Mouse (Mus musculus) cortical plate, adult 2 months (tissue): ENCODE measurements around the gene Stx4a. TPM values are rescaled to one million over a fixed set of nuclear protein-coding genes. Genes with fewer than 3 reads are reported as not detected.
A peak's percentile ranks its signal among the peaks of the same experiment; 100 is the strongest.

Source experiments
- H3K27ac ChIP-seq: fragments of 200-500 bp; 2 replicates; pipeline ENCODE4 v1.5.1; 2012; ENCODE audit warnings: low read length, control low read depth, inconsistent platforms; ENCODE audit not compliant: insufficient read depth
- H3K4me1 ChIP-seq: fragments of 200-500 bp; 2 replicates; pipeline ENCODE4 v1.6.1; 2011; ENCODE audit warnings: low read length; ENCODE audit not compliant: control insufficient read depth, insufficient read depth
- H3K4me3 ChIP-seq: fragments of 200-500 bp; 2 replicates; pipeline ENCODE4 v1.5.1; 2011; ENCODE audit warnings: mild to moderate bottlenecking, low read length, control low read depth; ENCODE audit not compliant: insufficient read depth
- CTCF ChIP-seq: fragments of 200-500 bp; IDR thresholded peaks from 2 replicates; pipeline ENCODE4 v1.5.1; 2011; ENCODE audit warnings: mild to moderate bottlenecking, control low read depth, low read length; ENCODE audit not compliant: insufficient read depth; ENCODE audit errors: extremely low read depth
- POLR2A ChIP-seq: fragments of 200-500 bp; IDR thresholded peaks from 2 replicates; pipeline ENCODE4 v1.6.1; 2011; ENCODE audit warnings: mild to moderate bottlenecking, low read length, control low read depth; ENCODE audit not compliant: insufficient read depth; ENCODE audit errors: extremely low read depth
- polyA plus RNA-seq: library from polyadenylated mRNA; depleted of rRNA; stranded (reverse); fragments of >200 nt; gene quantifications from 2 replicates; pipeline ENCODE4 v1.2.3, GENCODE M21; 2012

The Stx4a gene
- polyA plus RNA-seq, 1 experiment = 118 TPM

DNA sequence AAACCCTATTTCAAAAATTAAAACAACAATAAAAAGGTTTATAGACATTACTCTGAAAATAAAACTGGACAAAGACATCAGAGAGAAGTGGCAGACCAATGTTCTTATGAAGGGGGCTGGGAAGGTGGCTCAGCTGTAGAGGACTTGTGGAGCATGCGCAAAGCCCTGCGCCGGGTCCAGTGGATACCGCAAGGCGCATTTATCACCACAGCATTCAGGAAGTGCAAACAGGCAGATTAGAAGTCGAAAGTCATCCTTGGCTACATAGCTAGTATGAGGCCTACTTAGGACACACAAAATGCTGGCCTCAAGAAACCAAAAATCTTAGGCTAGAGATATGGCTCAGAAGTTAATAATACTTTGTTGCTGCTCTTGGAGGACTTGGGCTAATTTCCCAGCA, 34.2 kb downstream of the Stx4a start:
- Histone ChIP-seq H3K4me1 (no peaks in the 10 kb centered on the region), H3K27ac (no peak overlapping the region), H3K4me3 (no peak overlapping the region)
- TF ChIP-seq POLR2A = no peak
- TF ChIP-seq CTCF = no peak

DNA sequence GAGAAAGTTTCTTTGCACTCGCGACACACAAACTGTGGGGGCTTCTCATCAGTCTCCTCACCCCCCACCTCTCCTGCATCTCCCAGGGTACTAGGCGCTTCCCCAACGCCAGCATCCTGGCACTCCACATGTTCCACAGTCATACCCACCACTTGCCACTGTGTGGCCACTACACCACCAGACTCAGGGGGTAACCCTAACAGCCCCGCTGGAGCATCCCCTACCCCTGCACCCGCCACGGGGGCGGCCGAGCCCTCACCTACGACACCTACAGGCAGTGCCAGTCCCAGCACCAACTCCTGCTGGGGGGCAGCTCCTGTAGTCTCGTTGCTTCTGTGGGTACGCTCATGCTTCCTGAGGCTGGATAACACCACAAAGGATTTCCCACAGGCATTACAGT, 42.3 kb downstream of the Stx4a start:
- TF ChIP-seq POLR2A (no peak), CTCF (no peak)
- Histone ChIP-seq H3K4me3 (no peak overlapping the region), H3K4me1 (peaks cover 4% of the 10 kb centered on the region), H3K27ac (no peak overlapping the region)

DNA sequence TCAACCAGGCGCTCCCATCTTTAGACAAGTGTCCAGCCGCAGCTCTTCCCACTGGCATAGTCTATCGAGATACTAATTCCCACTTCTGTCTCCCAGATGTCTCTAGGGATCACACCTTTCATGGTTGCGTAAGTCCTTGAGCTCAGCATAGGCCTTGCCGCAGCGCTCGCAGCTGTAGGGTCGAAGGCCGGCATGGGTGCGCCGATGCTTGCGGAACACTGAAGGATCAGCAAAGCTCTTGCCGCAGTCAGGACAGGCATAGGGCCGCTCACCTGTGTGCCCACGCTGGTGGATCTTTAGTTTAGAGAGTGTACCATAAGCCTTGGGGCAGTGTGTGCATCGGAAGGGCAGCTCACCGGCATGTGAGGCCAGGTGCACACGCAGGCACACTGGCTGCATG, 43.5 kb downstream of the Stx4a start:
- no peak for TF ChIP-seq POLR2A
- no peak for TF ChIP-seq CTCF
- Histone ChIP-seq H3K27ac (no peak overlapping the region), H3K4me3 (no peak overlapping the region), H3K4me1 (peaks cover 4% of the 10 kb centered on the region)

- Histone ChIP-seq H3K4me1 (peaks cover 4% of the 10 kb centered on the region), H3K4me3 (no peak overlapping the region), H3K27ac (no peak overlapping the region)
- TF ChIP-seq CTCF = no peak
- no peak for TF ChIP-seq POLR2A
Observed at GRCm38 (mm10) chr7:127869149-127869810, 45.2 kb downstream of the Stx4a start.

DNA sequence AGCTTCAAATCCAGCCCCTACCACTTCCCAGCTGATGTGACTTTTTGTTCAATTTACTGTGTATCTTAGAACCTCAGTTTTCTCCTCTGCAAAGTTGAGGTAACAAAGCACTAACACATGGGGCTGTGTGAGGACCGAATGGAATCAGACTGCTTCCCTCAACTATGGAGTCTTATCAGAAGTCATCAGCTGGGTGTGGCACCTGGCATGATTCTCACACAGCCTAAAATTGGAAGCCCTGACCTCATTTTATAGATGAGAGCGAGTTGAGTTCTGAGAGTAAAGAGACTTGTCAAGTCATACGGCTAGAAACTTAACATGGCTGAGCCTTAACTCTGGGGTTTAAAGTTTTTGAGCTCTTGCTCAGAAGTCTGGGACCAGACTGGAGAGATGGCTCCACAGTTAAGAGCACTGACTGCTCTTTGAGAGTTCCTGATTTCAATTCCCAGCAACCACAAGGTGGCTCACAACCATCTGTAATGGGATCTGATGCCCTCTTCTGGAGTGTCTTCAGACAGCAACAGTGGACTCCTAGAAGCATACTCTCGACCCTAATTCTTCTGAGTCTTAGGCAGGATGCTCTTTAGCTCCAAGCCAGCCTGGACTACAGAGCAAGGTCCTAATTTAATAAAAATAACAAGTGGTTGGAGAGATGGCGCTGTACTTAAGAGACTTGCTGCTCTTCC, 46.2 kb downstream of the Stx4a start:
- Histone ChIP-seq H3K27ac (no peak overlapping the region), H3K4me3 (no peak overlapping the region), H3K4me1 (peaks cover 4% of the 10 kb centered on the region)
- TF ChIP-seq CTCF (no peak), POLR2A (no peak)

DNA sequence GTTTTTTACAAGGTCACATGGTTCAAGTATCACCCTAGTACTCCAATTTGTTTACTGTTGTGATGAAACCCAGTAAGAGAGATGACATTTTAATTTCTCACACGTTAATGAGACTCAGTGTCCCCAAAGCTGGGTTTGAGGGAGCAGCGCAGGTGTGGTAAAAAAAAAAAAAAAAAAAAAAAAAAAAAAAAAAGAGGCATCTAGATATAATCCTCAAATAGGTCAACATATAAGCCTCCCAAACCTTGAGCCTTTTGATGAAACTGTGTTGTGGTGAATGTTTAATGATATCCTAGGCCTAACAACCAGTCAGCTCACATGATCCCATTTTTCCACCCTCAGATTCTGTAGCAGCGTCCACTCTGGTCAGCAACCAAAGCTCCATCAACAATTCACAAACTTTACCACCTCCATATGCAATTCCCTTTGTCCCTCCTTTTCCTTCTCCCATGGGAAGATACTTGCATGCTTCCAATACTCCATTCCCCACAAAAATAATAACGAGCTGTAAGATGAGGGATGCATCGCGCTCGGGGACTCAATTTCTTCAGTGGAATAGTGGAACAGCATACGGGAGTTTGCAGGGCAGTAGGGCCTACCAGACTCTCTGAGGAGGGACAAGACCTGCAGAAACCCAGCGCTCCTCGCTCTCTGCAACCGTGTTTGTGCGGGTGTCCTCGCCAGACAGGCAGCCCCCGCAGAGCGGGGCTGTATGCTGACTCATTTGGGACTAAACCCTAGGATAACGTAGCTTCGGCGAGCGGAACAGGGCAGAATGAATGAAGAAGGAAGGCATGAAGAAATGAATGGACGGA, 50.9 kb downstream of the Stx4a start:
- Histone ChIP-seq H3K27ac (no peak overlapping the region), H3K4me3 (peak overlapping the region; percentile 55), H3K4me1 (peaks cover 2% of the 10 kb centered on the region; the same call in 1 of the 2 replicates)
- TF ChIP-seq POLR2A (no peak), CTCF (no peak)

DNA sequence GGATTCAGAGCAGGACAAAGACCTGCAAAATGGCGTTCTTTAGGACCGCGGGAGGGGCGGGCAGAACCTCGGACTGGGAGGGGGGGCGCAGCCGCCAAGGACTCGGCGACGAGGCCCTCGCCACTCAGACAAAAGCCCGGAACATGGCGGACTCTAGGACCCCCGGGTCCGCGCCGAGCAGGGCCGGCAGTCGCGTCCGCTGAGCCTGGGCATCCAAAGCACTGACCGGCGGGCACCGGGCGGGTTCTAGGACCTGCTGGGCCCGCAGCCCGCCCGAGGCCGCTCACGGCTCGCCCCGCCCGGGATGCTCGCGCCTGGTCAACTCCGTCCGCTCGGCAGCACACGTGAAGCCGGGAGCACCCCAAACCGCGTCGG, 51.5 kb downstream of the Stx4a start:
- TF ChIP-seq POLR2A (no peak), CTCF (no peak)
- Histone ChIP-seq H3K4me1 (peaks cover 2% of the 10 kb centered on the region; the same call in 1 of the 2 replicates), H3K27ac (peak overlapping the region; percentile 88), H3K4me3 (peak overlapping the region; percentile 55)

GRCm38 (mm10) chr7:127876041-127876466, 52.0 kb downstream of the Stx4a start, which contains the start of gene Zfp646:
Gene Zfp646 (plus strand): TSS chr7:127876221.
- Histone ChIP-seq H3K4me1 (peaks cover 2% of the 10 kb centered on the region; the same call in 1 of the 2 replicates), H3K27ac (peak within 1 kb of the TSS; percentile 88), H3K4me3 (peak within 1 kb of the TSS; percentile 55)
- TF ChIP-seq POLR2A = peak; percentile 46; the same call in 1 of the 2 replicates
- no peak for TF ChIP-seq CTCF

- H3K27ac ChIP-seq = peak within 1 kb of the TSS; percentile 88
- peaks cover 2% of the 10 kb centered on the region; the same call in 1 of the 2 replicates for H3K4me1 ChIP-seq
- TF ChIP-seq CTCF (no peak), POLR2A (peak; percentile 61)
- H3K4me3 ChIP-seq = peak within 1 kb of the TSS; percentile 55
Observed at GRCm38 (mm10) chr7:127876467-127877348, 52.6 kb downstream of the Stx4a start, which contains the start of gene Zfp668. Gene Zfp668 (minus strand): TSS chr7:127876828.

DNA sequence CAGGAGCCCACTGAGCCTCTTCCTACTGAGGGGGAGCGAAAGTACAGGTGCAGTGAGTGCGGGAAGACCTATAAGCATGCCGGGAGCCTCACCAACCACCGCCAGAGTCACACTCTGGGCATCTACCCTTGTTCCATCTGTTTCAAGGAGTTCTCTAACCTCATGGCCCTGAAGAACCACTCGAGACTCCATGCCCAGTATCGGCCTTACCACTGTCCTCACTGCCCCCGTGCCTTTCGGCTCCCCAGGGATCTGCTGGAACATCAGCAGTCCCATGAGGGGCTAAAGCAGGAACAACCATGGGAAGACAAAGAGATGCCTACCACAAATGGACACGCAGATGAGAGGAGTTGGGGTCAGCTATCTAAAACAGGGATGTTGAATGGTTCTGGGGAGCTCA, 55.2 kb downstream of the Stx4a start:
- Histone ChIP-seq H3K4me3 (no peak overlapping the region), H3K27ac (no peak overlapping the region), H3K4me1 (peaks cover 4% of the 10 kb centered on the region; the same call in 1 of the 2 replicates)
- TF ChIP-seq CTCF (no peak), POLR2A (no peak)
